Mouse (Mus musculus) CH12.LX (cell line): ENCODE results near the gene Lat. TPM values are rescaled to one million over a fixed set of nuclear protein-coding genes. Genes with fewer than 3 reads are reported as not detected.
A peak's percentile ranks its signal among the peaks of the same experiment; 100 is the strongest.

Source experiments
- DNase-seq: peaks from one replicate; pipeline ENCODE4 v3.0.0-alpha.2; 2013; ENCODE audit errors: extremely low read depth
- H3K27ac ChIP-seq: 2 replicates; pipeline ENCODE4 v1.5.1; 2012; ENCODE audit warnings: low read depth, mild to moderate bottlenecking, control low read depth, moderate library complexity; ENCODE audit not compliant: insufficient read depth
- H3K27me3 ChIP-seq: replicated peaks from 2 replicates; pipeline ENCODE3; 2012; ENCODE audit warnings: inconsistent platforms
- H3K36me3 ChIP-seq, 2 experiments: replicated peaks in 1 of 2; 2 replicates each; pipeline versions ENCODE3 to v1.6.1; 2012; ENCODE audit warnings: inconsistent platforms in 1 of 2, low read length in 1 of 2, mild to moderate bottlenecking in 1 of 2, mixed read lengths in 1 of 2, moderate library complexity in 1 of 2; ENCODE audit not compliant: control insufficient read depth in 1 of 2, insufficient read depth in 1 of 2
- H3K4me1 ChIP-seq, 2 experiments: 2 replicates each; pipeline ENCODE4 v1.6.1; 2012; ENCODE audit warnings: inconsistent platforms in 1 of 2, moderate library complexity in 1 of 2; ENCODE audit not compliant: insufficient read depth in 2 of 2, control insufficient read depth in 1 of 2
- H3K4me2 ChIP-seq: 2 replicates; pipeline ENCODE4 v1.6.1; 2012; ENCODE audit warnings: low read depth, mild to moderate bottlenecking, control low read depth; ENCODE audit not compliant: poor library complexity, insufficient read depth, severe bottlenecking
- H3K4me3 ChIP-seq, 3 experiments: fragments of 150-350 bp in 1 of 3; sonication (generic) in 1 of 3; replicated peaks in 1 of 3; 2 replicates each; pipeline versions ENCODE3 to v1.5.1; 2011 to 2012; ENCODE audit warnings: low read depth in 2 of 3, low read length in 2 of 3, mild to moderate bottlenecking in 2 of 3, moderate library complexity in 2 of 3, control low read depth in 1 of 3, improper control_type of control experiment in 1 of 3, inconsistent platforms in 1 of 3, mixed read lengths in 1 of 3; ENCODE audit not compliant: poor library complexity in 1 of 3
- H3K79me2 ChIP-seq: replicated peaks from 2 replicates; pipeline ENCODE4 v1.6.1; 2012; ENCODE audit warnings: mild to moderate bottlenecking, moderate library complexity; ENCODE audit not compliant: control insufficient read depth, poor library complexity, insufficient read depth, severe bottlenecking; ENCODE audit errors: extremely low read depth
- H3K9ac ChIP-seq: 2 replicates; pipeline ENCODE4 v1.6.1; 2012; ENCODE audit warnings: low read depth, mild to moderate bottlenecking, control low read depth, moderate library complexity; ENCODE audit not compliant: insufficient read depth
- H3K9me3 ChIP-seq: replicated peaks from 2 replicates; pipeline ENCODE3; 2012; ENCODE audit warnings: low read length, inconsistent platforms, mixed read lengths
- CHD2 ChIP-seq: IDR thresholded peaks from 2 replicates; pipeline ENCODE4 v1.6.1; 2011; ENCODE audit warnings: low read length, improper control_type of control experiment
- E2F4 ChIP-seq: IDR thresholded peaks from 2 replicates; pipeline ENCODE4 v1.6.1; 2011; ENCODE audit warnings: low read depth, low read length, improper control_type of control experiment; ENCODE audit not compliant: insufficient replicate concordance
- EP300 ChIP-seq: IDR thresholded peaks from 2 replicates; pipeline ENCODE4 v1.6.1; 2011; ENCODE audit warnings: low read length, improper control_type of control experiment
- GABPA ChIP-seq: IDR thresholded peaks from 2 replicates; pipeline ENCODE4 v1.6.1; 2012; ENCODE audit warnings: low read depth, low read length, improper control_type of control experiment, inconsistent platforms; ENCODE audit not compliant: insufficient replicate concordance
- JUND ChIP-seq: conservative IDR thresholded peaks from 2 replicates; pipeline ENCODE4 v1.6.1; 2011; ENCODE audit warnings: low read depth, low read length, improper control_type of control experiment
- MAFK ChIP-seq: IDR thresholded peaks from 2 replicates; pipeline ENCODE4 v1.6.1; 2011; ENCODE audit warnings: low read length, improper control_type of control experiment; ENCODE audit not compliant: insufficient replicate concordance
- MAX ChIP-seq: IDR thresholded peaks from 2 replicates; pipeline ENCODE4 v1.6.1; 2011; ENCODE audit warnings: low read length, improper control_type of control experiment
- NELFE ChIP-seq: IDR thresholded peaks from 2 replicates; pipeline ENCODE4 v1.6.1; 2011; ENCODE audit warnings: low read depth, low read length, improper control_type of control experiment
- POLR2A ChIP-seq: IDR thresholded peaks from 2 replicates; pipeline ENCODE4 v1.6.1; 2011; ENCODE audit warnings: low read depth, mild to moderate bottlenecking, improper control_type of control experiment, low read length
- RCOR1 ChIP-seq: conservative IDR thresholded peaks from 2 replicates; pipeline ENCODE4 v1.6.1; 2012; ENCODE audit warnings: low read depth, mild to moderate bottlenecking, inconsistent platforms, low read length, improper control_type of control experiment
- SIN3A ChIP-seq: IDR thresholded peaks from 2 replicates; pipeline ENCODE4 v1.6.1; 2012; ENCODE audit warnings: low read length, improper control_type of control experiment, inconsistent platforms
- SMC3 ChIP-seq: IDR thresholded peaks from 2 replicates; pipeline ENCODE4 v1.6.1; 2011; ENCODE audit warnings: low read depth, low read length, improper control_type of control experiment
- TBP ChIP-seq: conservative IDR thresholded peaks from 2 replicates; pipeline ENCODE4 v1.6.1; 2011; ENCODE audit warnings: low read depth, low read length, improper control_type of control experiment
- USF1 ChIP-seq: IDR thresholded peaks from 2 replicates; pipeline ENCODE4 v1.6.1; 2014; ENCODE audit warnings: low read depth, mild to moderate bottlenecking, inconsistent platforms, low read length, improper control_type of control experiment
- USF2 ChIP-seq: conservative IDR thresholded peaks from 2 replicates; pipeline ENCODE4 v1.6.1; 2011; ENCODE audit warnings: low read depth, low read length, improper control_type of control experiment
- ZC3H11A ChIP-seq: IDR thresholded peaks from 2 replicates; pipeline ENCODE4 v1.6.1; 2012; ENCODE audit warnings: low read depth, mild to moderate bottlenecking, inconsistent platforms, low read length, improper control_type of control experiment
- ZMIZ1 ChIP-seq: IDR thresholded peaks from 2 replicates; pipeline ENCODE4 v1.6.1; 2012; ENCODE audit warnings: low read depth, mild to moderate bottlenecking, inconsistent platforms, low read length, improper control_type of control experiment
- dilution Hi-C: fragments of 300-500 bp; cut with MboI; formaldehyde crosslinking; loops from 2 replicates; pipeline ENCODE4 v1.14.3; 2020; ENCODE audit warnings: low sequenced_read_pairs; ENCODE audit not compliant: extremely low pct_unique_long_range_greater_than_20kb, extremely low pct_ligation_motif_present
- in situ Hi-C: fragments of 300-500 bp; cut with MboI; formaldehyde crosslinking; loops from 3 replicates; pipeline ENCODE4 v1.14.3; 2019; ENCODE audit warnings: low sequenced_read_pairs, low pct_ligation_motif_present, low pct_unique_long_range_greater_than_20kb, mixed read lengths
- polyA plus RNA-seq: library from polyadenylated mRNA; unstranded; fragments of >175 nt; gene quantifications from 2 replicates; pipeline ENCODE4 v1.2.1, GENCODE M21; 2012; ENCODE audit warnings: low read depth; ENCODE audit not compliant: insufficient read length
- total RNA-seq, 2 experiments: library from RNA; depleted of rRNA; stranded (reverse); fragments of 300-350 nt in 1 of 2; fragments of >200 nt in 1 of 2; gene quantifications; 2 replicates each; pipeline ENCODE4 v1.2.3; 2012 to 2014

Lat gene
- total and polyA plus RNA-seq, 3 experiments, result 0.42 to 1.1 (median 0.55) TPM

GRCm38 (mm10) chr7:126373007-126373406, 3.6 kb upstream of the Lat start:
- H3K4me2 ChIP-seq, result no peak overlapping the region
- no peaks in the 10 kb centered on the region for H3K9me3 ChIP-seq
- no peak overlapping the region for H3K27ac ChIP-seq
- dilution Hi-C loops, result no loop called here
- TF ChIP-seq NELFE (no peak), SMC3 (no peak), USF2 (peak; percentile 85), GABPA (no peak), USF1 (peak; percentile 66), RCOR1 (no peak), MAX (no peak), E2F4 (no peak), JUND (no peak)
- TF ChIP-seq, all 38 proteins: peak for 2
- in situ Hi-C loops, result loop anchor here (5.0 to 25.0 kb wide), 2 partner anchors 36 to 111 kb away; partner anchors contain the start of gene Sbk1
- peaks cover 8% of the 10 kb centered on the region; the same call in 1 of the 2 replicates for H3K79me2 ChIP-seq
- peaks cover 18 to 44% of the 10 kb centered on the region in 2 experiments for H3K4me1 ChIP-seq
- H3K9ac ChIP-seq, result no peak overlapping the region
- no peak overlapping the region for H3K4me3 ChIP-seq
- no peak for DNase-seq
- no peaks in the 10 kb centered on the region for H3K27me3 ChIP-seq
- peaks cover 55 to 74% of the 10 kb centered on the region in 2 experiments for H3K36me3 ChIP-seq

GRCm38 (mm10) chr7:126368367-126368766, 1.0 kb downstream of the Lat start:
- dilution Hi-C loops, result no loop called here
- Histone ChIP-seq H3K36me3 (peaks cover 43 to 80% of the 10 kb centered on the region in 2 experiments), H3K9me3 (no peaks in the 10 kb centered on the region), H3K79me2 (no peaks in the 10 kb centered on the region), H3K4me1 (peaks cover 4 to 17% of the 10 kb centered on the region in 2 experiments; a peak in 3 of 4 replicates), H3K27ac (no peak overlapping the region), H3K4me2 (no peak overlapping the region), H3K4me3 (no peak overlapping the region), H3K9ac (no peak overlapping the region), H3K27me3 (no peaks in the 10 kb centered on the region)
- no peak for TF ChIP-seq ZMIZ1
- no peak for TF ChIP-seq POLR2A
- in situ Hi-C loops, result loop anchor here (25.0 kb wide), 1 partner anchor 106 kb away; the partner anchor contains the start of gene Sbk1
- DNase-seq, result no peak

DNA sequence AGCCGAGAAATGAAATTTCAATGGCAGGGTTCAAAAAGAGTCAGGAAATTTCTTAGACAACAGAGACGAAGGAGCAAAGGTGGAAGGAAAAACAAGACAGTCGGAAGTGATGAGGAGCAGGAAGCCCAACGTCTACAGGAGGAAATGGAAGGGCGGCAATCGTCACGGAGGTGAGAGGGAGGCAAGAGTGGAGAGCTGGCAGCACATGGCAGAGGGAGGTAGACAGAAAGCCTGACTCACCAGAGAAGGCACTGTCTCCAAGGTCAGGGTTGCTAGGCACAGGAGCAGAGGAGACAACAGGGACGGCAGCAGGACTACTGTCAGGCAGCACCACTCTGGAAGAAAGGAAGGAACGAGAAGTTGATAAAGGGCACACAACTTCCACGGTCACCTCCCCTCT, 1.7 kb downstream of the Lat start:
- no peaks in the 10 kb centered on the region for H3K27me3 ChIP-seq
- no peaks in the 10 kb centered on the region for H3K9me3 ChIP-seq
- H3K9ac ChIP-seq, result no peak overlapping the region
- H3K4me1 ChIP-seq, result peaks cover 4 to 17% of the 10 kb centered on the region in 2 experiments; a peak in 3 of 4 replicates
- dilution Hi-C loops (no loop called here), in situ Hi-C loops (loop anchor here (25.0 kb wide), 1 partner anchor 105 kb away; the partner anchor contains the start of gene Sbk1)
- H3K4me3 ChIP-seq, result no peak overlapping the region
- no peak overlapping the region for H3K4me2 ChIP-seq
- H3K27ac ChIP-seq, result no peak overlapping the region
- peaks cover 37 to 78% of the 10 kb centered on the region in 2 experiments for H3K36me3 ChIP-seq
- H3K79me2 ChIP-seq, result no peaks in the 10 kb centered on the region
- no peak for TF ChIP-seq SIN3A
- no peak for TF ChIP-seq TBP
- TF ChIP-seq CHD2, result no peak
- TF ChIP-seq RCOR1, result no peak
- TF ChIP-seq EP300, result no peak
- TF ChIP-seq MAFK, result no peak
- no peak for TF ChIP-seq GABPA
- TF ChIP-seq MAX, result no peak
- no peak for TF ChIP-seq E2F4
- TF ChIP-seq ZC3H11A, result no peak
- TF ChIP-seq, all 38 proteins: peak for 0
- no peak for DNase-seq
